Mouse (Mus musculus) mouse embryonic stem cell (cell line): ENCODE measurements around the gene Kcnq5.
"Not testable (repeated sequence)": the region's sequence is repeated elsewhere in the genome, so short reads cannot be mapped to it uniquely, and the experiment has no call there.

Experiments used
- in situ Hi-C, 2 experiments: fragments of 300-500 bp; cut with MboI; formaldehyde crosslinking; loops; 1 replicate in 1 of 2; 3 replicates in 1 of 2; pipeline ENCODE4 v1.14.3; 2019 to 2020; ENCODE audit warnings: low sequenced_read_pairs in 2 of 2, low pct_unique_long_range_greater_than_20kb in 1 of 2, mixed read lengths in 1 of 2; ENCODE audit not compliant: unreplicated experiment in 1 of 2

Kcnq5 gene

GRCm38 (mm10) chr1:21428079-21428478 lies 533.7 kb downstream of the Kcnq5 start:
- in situ Hi-C loops = no loop called here

- in situ Hi-C loops = no loop called here
Measured at GRCm38 (mm10) chr1:21425654-21426053, 536.1 kb downstream of the Kcnq5 start.

DNA sequence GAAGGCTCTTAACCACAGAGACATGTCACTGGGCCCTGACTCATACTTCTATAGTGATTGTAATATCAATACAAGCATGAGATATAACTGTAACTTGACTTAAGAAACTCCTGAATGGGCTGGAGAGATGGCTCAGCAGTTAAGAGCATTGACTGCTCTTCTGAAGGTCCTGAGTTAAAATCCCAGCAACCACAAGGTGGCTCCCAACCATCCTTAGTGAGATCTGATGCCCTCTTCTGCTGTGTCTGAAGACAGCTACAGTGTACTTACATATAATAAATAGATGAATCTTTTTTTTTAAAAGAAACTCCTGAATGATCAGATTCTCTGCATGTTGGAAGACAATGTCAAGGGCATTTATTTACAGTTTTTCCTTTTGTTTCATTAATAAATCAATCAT lies 542.4 kb downstream of the Kcnq5 start:
- in situ Hi-C loops = no loop called here

DNA sequence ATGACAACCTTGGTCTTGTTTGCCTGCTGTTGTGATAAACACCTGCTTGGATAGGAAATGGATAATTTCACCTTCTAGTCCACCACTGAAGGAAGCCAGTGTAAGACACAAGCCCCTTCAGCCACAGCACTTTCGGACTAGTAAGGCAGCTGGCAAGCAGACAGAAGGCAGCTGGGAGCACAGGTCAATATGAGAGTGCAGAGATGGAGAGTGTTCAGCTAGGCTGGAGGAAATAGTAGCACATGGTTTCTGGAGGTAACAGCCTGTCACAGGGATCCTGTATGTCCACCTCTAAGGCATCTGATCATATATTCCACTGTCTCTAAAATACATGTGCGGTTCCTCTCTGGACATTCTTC lies 549.6 kb downstream of the Kcnq5 start:
- in situ Hi-C loops = no loop called here

GRCm38 (mm10) chr1:21411331-21412196 lies 550.2 kb downstream of the Kcnq5 start:
- in situ Hi-C loops = no loop called here

DNA sequence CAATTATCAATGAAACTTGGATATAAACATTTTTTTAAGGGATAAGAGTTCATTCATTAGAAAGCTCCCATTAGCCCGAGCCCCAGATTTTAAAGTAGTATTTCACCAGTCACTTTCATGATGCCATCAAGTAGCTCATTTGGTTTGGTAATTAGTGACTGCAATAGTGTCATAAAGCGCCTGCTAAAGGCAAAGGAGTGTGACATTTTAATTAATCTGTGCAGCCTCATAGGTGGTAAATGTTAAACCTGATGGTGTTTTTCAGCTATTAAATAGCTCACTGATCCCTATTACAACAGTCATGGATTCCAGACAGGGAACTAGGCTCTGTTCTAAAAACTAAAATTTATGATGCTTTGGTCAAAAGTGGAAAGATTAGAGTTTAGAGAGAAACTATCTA lies 554.5 kb downstream of the Kcnq5 start:
- in situ Hi-C loops = loop anchor here in 1 of 2 experiments (10.0 kb wide), 1 partner anchor 848 kb away; no protein-coding TSS in a partner anchor

DNA sequence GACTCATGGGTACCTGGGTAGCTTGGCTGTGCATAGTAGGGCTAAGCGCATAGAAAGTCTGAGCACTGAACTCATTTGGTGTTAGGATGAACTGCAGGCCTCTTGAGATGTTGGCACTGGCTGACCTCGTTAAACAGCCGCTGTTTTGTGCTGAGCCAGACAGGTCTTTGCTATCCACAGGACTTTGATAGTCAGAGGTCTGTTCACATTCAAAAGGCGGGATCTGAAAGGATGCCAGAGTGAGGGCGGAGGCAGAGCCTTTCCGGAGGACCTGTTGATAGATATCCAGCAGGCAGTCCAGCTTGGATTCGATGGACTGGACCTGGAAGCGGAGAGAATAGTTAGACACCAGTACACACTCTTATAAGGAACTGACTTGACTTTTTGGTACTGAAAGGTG lies 558.9 kb downstream of the Kcnq5 start:
- in situ Hi-C loops = loop anchor here in 1 of 2 experiments (10.0 kb wide), 1 partner anchor 852 kb away; no protein-coding TSS in a partner anchor

- in situ Hi-C loops = no loop called here
Measured at GRCm38 (mm10) chr1:21391138-21391671, 570.5 kb downstream of the Kcnq5 start.

GRCm38 (mm10) chr1:21383256-21383655 lies 578.5 kb downstream of the Kcnq5 start, which contains the start of gene Khdc1b:
Khdc1b (plus strand) TSS chr1:21383556.
- in situ Hi-C loops = no loop called here

GRCm38 (mm10) chr1:21368031-21368430 lies 593.7 kb downstream of the Kcnq5 start, which contains the start of gene Khdc1c:
Khdc1c (plus strand) TSS chr1:21368331.
- in situ Hi-C loops = not testable (repeated sequence)

DNA sequence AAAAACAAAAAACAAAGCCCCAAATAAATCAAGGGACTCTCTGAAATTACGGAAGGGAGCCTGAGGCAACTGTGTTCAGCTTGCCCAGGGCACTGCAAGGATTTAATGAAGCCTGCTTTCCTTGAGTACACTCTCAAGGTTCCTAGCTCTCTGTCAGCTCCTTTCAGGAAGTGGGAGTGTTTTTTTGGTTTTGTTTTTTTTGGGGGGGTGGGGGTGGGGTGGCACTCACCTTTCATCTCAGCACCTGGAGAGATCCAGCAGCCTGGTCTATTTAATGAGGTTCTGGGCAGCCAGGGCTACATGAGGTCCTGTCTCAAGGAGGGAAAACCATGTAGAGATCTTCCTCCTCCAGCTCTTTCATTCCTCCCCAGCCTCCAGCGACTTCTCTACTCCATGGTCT lies 612.4 kb downstream of the Kcnq5 start, which contains the start of gene Khdc1a:
Gene Khdc1a (plus strand): TSS at position 301 of the 400 bp plus-strand sequence.
- in situ Hi-C loops = no loop called here
